Mouse (Mus musculus) heart, embryonic 10.5 days (tissue): ENCODE measurements at regions not wholly inside any gene's neighbourhood (a gene's known extent, or its start where the extent isn't known, plus 50 kb on each side); places are given as distances from the start of the nearest gene placed in this dataset.

Source experiments
- DNase-seq: peaks from one replicate; pipeline ENCODE4 v3.0.0-alpha.2; 2017; ENCODE audit warnings: low spot score
- H3K27ac ChIP-seq: fragments of 300-500 bp; sonication (generic); 2 replicates; pipeline ENCODE4 v1.5.1; 2016; ENCODE audit warnings: mild to moderate bottlenecking
- H3K27me3 ChIP-seq: fragments of 300-500 bp; sonication (generic); 2 replicates; pipeline ENCODE4 v1.6.1; 2016; ENCODE audit warnings: mild to moderate bottlenecking; ENCODE audit not compliant: poor library complexity, insufficient read depth, severe bottlenecking
- H3K36me3 ChIP-seq: fragments of 300-500 bp; sonication (generic); 2 replicates; pipeline ENCODE4 v1.6.1; 2016; ENCODE audit warnings: mild to moderate bottlenecking, moderate library complexity
- H3K4me1 ChIP-seq: fragments of 300-500 bp; sonication (generic); 2 replicates; pipeline ENCODE4 v1.6.1; 2016; ENCODE audit warnings: mild to moderate bottlenecking
- H3K4me3 ChIP-seq: fragments of 300-500 bp; sonication (generic); 2 replicates; pipeline ENCODE4 v1.5.1; 2016; ENCODE audit warnings: mild to moderate bottlenecking, moderate library complexity
- H3K9me3 ChIP-seq: fragments of 300-500 bp; sonication (generic); 2 replicates; pipeline ENCODE4 v1.6.1; 2016; ENCODE audit warnings: mild to moderate bottlenecking, moderate library complexity
- WGBS: fragments of 180-500 bp; shearing (Covaris S2); methylation state at CpG from one replicate; pipeline ENCODE4 v1.1.7; 2016; 5-methylcytosine and 5-hydroxymethylcytosine counted together

DNA sequence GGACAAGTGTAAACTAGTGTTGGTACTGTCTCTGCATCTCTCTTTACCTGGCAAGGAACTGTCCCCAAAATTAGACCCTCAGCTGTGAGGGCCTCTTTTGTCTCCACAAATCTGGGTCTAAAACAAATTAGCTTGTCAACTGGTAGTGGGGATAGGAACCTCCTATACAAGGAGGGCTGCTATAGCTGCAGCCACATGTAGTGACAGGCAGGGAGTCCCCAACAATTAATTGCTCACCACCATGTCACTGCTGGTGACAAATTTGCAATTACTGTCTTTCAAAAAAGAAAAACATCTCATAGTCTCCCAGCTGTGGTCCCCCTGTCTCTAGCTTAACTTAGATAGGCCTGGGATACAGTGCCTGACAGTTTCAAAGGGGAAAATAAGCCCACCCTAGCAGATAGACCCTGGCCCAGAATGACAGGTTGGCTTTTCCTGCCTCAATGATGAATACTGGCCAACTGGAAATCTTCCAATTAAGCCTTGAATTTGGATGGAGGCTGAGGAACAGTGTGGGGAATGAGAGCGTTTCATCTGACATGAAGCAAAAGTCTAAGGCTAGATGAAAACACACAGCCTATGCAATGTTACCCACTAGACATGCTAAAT, 110.6 kb upstream of the B3gat1 start:
- H3K27ac ChIP-seq: no peak overlapping the region
- no peaks in the 10 kb centered on the region for H3K9me3 ChIP-seq
- no peaks in the 10 kb centered on the region for H3K4me1 ChIP-seq
- WGBS: 83% methylated on average over 1 of the region's 1 CpGs
- peak; percentile 16 for DNase-seq
- H3K27me3 ChIP-seq: no peaks in the 10 kb centered on the region
- H3K36me3 ChIP-seq: no peaks in the 10 kb centered on the region
- no peak overlapping the region for H3K4me3 ChIP-seq

DNA sequence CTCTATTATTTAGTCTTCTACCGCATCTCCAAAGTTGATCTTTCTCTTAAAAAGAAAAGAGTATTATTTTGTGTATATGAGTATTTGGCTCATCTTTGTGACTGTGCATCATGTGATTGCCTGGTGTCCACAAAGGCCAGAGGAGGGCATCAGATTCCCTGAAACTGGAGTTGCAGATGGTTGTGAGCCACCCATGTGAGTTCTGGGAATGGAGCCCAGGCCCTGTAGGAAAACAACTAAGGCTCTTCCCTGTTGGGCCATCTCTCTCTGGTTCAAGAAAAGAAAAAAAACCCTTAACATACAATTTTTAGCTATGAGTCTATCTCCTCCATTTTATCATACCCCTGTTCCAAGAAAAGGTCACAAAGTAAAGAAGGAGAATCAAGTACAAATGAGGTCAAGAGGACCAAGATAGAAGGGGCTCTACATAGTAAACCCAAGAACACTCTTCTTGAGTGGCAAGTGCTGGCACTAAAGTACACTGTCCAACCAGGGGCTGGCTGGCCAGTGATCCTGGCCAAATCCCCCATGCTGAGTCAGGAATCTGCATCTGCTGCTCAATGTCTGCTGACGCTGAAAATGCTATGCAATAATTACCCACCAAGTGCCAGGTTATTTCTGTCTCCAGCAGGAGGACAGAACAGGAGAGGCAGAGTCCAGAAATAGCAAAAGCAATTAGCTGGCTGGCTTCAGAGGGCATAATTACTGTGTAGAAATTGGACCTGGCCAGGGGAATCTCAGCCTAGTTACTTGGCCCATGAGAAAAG, 108.2 kb upstream of the B3gat1 start:
- DNase-seq: peak; percentile 43
- Histone ChIP-seq H3K27ac (no peak overlapping the region), H3K4me3 (no peak overlapping the region), H3K27me3 (no peaks in the 10 kb centered on the region), H3K4me1 (no peaks in the 10 kb centered on the region), H3K36me3 (no peaks in the 10 kb centered on the region), H3K9me3 (no peaks in the 10 kb centered on the region)
- WGBS: 62% methylated on average over 2 of the region's 2 CpGs

DNA sequence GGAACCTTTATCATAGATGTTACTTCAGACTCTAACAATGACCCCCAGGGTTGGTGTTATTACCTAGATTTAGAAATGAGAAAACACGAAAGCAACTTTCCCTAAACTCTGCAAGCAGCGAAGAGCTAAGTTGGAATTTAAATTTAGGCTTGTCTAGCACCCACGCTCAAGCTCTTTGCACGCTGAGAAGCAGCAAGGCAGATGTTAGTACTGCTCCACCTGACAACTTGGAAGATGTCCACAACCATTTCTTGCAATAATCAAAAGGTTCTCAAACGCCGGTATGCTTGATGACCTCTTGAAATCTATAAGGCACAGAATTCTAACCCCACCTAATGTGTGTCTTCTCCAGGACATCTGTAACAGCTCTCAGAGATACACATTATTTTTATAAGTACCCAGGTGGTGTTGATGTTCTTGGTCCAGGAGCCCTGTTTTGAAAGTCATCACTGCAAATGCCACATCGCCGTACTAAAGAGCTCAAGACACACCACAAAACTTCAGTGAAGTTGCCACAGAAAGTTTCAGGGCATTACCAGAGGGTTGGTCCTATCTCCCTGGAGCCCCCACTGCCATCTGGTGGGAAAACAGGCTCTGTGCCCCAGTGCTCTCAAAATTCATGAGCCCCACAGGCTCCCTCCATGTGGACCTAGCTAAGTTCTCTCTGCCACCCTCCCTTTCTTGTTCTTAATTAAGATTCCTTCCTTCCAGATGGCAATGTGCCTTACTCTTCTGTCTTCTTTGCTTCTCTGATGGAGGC, 100.5 kb upstream of the B3gat1 start:
- no peaks in the 10 kb centered on the region for H3K27me3 ChIP-seq
- no peaks in the 10 kb centered on the region for H3K9me3 ChIP-seq
- no peak overlapping the region for H3K27ac ChIP-seq
- 85% methylated on average over 8 of the region's 8 CpGs for WGBS
- no peak for DNase-seq
- no peak overlapping the region for H3K4me3 ChIP-seq
- H3K4me1 ChIP-seq: no peaks in the 10 kb centered on the region
- no peaks in the 10 kb centered on the region for H3K36me3 ChIP-seq

DNA sequence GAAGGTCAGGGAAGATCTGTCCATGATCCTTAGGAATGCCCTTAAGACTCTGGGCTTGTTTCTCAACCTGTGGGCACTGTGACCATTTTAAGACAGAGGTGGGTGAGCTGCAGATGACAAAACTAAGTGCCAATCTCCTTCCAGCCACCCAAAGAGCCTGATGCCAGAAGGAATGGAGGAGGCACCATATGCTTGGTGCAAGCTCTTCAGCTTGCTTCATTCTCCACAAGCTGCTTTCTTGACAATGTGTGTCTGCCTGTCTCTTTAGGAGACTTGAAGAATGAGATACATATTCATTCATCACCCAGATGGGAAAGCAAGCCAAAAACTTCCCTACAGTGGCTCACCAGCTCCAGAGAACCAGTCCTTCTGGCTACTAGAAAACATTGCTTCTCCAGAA, 98.3 kb upstream of the B3gat1 start:
- H3K4me1 ChIP-seq: no peaks in the 10 kb centered on the region
- H3K36me3 ChIP-seq: no peaks in the 10 kb centered on the region
- no peak overlapping the region for H3K4me3 ChIP-seq
- no peak overlapping the region for H3K27ac ChIP-seq
- no peaks in the 10 kb centered on the region for H3K9me3 ChIP-seq
- DNase-seq: no peak
- no peaks in the 10 kb centered on the region for H3K27me3 ChIP-seq

DNA sequence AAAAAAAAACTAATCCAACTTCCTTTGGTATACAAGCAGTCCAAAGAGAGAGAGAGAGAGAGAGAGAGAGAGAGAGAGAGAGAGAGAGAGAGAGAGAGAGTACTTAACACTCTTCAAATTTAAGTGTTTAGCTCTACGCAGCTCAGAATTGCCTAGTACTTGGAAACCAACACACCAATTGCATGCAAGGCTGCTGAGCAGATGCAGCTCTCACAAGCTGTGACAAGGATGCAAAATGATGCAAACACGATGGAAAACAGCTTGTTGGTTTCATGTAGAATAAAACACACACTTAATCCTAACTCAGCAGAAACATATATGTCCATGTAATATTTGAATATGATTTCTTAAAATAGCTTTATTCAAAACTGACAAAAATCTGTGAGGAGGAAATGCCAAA, 94.9 kb upstream of the B3gat1 start:
- 80% methylated on average over 2 of the region's 2 CpGs for WGBS
- H3K4me1 ChIP-seq: no peaks in the 10 kb centered on the region
- no peak overlapping the region for H3K27ac ChIP-seq

DNA sequence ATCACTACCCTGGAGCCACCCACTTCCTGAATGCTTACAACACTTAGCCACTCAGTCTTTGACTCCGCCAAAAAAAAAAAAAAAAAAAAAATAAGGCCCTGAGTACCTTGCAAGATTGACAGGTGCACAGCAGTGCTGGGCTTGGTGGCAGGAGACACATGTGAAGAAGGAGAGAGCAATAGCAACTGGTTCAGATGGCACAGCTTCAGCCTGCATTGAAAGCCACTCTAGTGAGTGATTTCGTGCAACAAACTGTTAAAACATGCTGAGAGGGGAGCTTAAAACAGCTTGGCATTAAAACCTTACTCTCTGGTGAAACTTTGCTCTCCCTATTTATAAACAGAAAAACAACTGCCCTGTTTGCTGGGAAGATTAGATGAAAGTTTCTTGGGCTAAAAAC, 91.2 kb upstream of the B3gat1 start:
- WGBS: 70% methylated on average over 2 of the region's 2 CpGs
- Histone ChIP-seq H3K4me3 (no peak overlapping the region), H3K27me3 (no peaks in the 10 kb centered on the region), H3K36me3 (no peaks in the 10 kb centered on the region), H3K4me1 (no peaks in the 10 kb centered on the region), H3K9me3 (no peaks in the 10 kb centered on the region), H3K27ac (no peak overlapping the region)
- no peak for DNase-seq

More for the DNA sequence above, 94.9 kb upstream of the B3gat1 start:
- Histone ChIP-seq H3K27me3 (no peaks in the 10 kb centered on the region), H3K9me3 (no peaks in the 10 kb centered on the region), H3K4me3 (no peak overlapping the region), H3K36me3 (no peaks in the 10 kb centered on the region)
- DNase-seq: no peak

DNA sequence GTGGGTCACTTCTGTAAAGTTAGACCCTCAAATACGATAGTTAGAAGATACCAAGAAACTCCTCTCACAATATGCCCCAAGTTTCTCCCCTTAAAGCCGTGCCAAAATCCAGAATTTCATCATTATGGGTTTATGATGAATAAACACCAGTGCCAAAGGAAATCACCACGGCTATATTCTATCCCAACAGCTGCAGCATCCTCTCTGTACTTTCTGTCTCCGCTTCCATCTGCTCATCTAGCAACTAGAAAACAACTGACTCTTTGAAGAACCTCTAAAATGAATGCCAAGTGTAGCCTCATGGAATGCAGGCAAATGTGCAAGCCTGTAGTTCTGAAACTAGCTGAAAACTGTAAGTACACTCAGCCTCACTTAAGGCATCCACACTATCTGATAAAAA, 90.7 kb upstream of the B3gat1 start:
- H3K27me3 ChIP-seq: no peaks in the 10 kb centered on the region
- no peaks in the 10 kb centered on the region for H3K9me3 ChIP-seq
- H3K4me3 ChIP-seq: no peak overlapping the region
- no peak for DNase-seq
- H3K27ac ChIP-seq: no peak overlapping the region
- H3K36me3 ChIP-seq: no peaks in the 10 kb centered on the region
- H3K4me1 ChIP-seq: no peaks in the 10 kb centered on the region
- 78% methylated on average over 4 of the region's 4 CpGs for WGBS

DNA sequence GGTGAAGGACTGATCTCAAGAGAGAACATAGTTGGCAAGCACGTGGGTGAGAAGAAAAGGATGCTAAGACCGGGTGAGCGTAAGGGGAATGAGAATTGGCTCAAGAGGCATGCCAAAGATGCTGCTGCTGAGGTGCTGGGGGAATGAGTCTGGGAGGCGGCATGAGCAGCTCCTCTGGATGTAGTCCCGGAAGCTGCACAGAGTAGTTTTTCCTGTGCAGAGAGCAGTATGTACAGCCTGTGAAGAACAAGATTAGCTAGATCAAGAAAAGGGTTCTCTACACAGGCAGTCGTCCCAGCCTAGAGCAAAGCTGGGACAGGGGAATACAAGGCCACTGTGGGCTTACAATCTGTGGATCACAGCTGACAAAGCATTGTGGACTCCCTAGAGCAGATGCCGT, 84.0 kb upstream of the B3gat1 start:
- no peak overlapping the region for H3K4me3 ChIP-seq
- no peak for DNase-seq
- 74% methylated on average over 7 of the region's 7 CpGs for WGBS
- no peaks in the 10 kb centered on the region for H3K36me3 ChIP-seq
- H3K9me3 ChIP-seq: no peaks in the 10 kb centered on the region
- H3K27ac ChIP-seq: no peak overlapping the region
- H3K27me3 ChIP-seq: no peaks in the 10 kb centered on the region
- H3K4me1 ChIP-seq: no peaks in the 10 kb centered on the region

DNA sequence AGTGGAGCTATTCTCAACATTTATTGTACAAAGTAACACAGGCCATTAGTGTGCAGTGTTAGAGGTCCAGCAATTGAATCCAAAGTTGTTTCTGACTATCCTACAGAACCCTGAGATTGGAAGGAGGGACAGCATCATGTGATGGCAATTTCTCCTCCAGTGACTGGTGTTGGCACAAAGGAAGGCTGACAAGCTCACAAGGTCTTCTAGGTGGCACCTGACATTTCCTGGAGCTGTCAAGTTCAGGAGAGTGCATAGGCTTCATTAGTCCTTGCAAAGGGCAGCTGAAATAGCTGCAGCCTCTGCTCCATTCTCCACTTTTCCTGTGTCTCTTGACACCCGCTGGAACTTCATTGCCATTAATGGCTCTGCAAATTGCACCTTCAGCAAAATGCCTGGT, 80.6 kb upstream of the B3gat1 start:
- Histone ChIP-seq H3K4me1 (no peaks in the 10 kb centered on the region), H3K27ac (no peak overlapping the region), H3K36me3 (no peaks in the 10 kb centered on the region), H3K9me3 (no peaks in the 10 kb centered on the region), H3K4me3 (no peak overlapping the region), H3K27me3 (no peaks in the 10 kb centered on the region)
- 78% methylated on average over 1 of the region's 1 CpGs for WGBS
- DNase-seq: no peak

DNA sequence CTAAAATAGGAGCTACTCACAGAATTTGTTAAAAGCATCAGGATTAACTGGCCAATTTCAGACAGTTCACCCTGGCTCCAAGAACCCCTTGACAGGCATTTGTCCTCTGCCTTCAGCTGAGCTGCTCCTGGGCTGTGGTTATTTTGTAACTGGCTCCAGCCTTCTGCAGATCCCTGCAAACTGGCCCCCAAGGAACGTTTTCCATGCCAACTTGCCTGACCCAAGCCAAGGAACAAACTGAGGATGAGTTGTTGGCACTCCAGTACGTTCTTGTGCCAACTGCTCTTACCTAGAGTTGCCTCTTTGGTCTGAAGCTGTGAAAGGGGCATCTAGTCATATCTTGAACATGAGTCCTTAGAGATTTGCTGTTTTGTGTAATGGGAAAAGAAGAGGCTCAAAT, 74.2 kb upstream of the B3gat1 start:
- H3K27me3 ChIP-seq: no peaks in the 10 kb centered on the region
- no peak overlapping the region for H3K4me3 ChIP-seq
- no peaks in the 10 kb centered on the region for H3K9me3 ChIP-seq
- H3K36me3 ChIP-seq: no peaks in the 10 kb centered on the region
- 48% methylated on average over 2 of the region's 2 CpGs for WGBS
- no peak for DNase-seq
- no peaks in the 10 kb centered on the region for H3K4me1 ChIP-seq
- no peak overlapping the region for H3K27ac ChIP-seq

DNA sequence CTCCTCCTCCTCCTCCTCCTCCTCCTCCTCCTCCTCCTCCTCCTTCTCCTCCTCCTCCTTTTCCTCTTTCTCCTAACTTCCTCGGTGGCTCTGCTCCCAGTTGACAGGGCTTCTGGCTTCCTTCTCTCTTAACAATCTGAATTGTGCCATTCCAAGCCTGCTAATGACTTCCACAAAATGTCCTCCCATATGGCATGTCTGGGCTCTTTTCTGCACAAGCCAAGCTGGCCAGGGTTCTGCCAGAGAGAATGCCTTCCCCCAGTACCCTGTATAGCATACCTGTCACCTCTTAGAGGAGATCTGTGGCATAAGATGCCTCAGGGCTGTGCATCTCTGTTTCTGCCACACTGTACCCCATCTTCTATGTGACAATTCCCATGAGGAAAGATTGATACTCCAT, 70.0 kb upstream of the B3gat1 start:
- WGBS: 100% methylated on average over 1 of the region's 1 CpGs
- no peak overlapping the region for H3K4me3 ChIP-seq
- no peaks in the 10 kb centered on the region for H3K36me3 ChIP-seq
- no peak for DNase-seq
- no peak overlapping the region for H3K27ac ChIP-seq
- no peaks in the 10 kb centered on the region for H3K9me3 ChIP-seq
- no peaks in the 10 kb centered on the region for H3K4me1 ChIP-seq
- no peaks in the 10 kb centered on the region for H3K27me3 ChIP-seq

DNA sequence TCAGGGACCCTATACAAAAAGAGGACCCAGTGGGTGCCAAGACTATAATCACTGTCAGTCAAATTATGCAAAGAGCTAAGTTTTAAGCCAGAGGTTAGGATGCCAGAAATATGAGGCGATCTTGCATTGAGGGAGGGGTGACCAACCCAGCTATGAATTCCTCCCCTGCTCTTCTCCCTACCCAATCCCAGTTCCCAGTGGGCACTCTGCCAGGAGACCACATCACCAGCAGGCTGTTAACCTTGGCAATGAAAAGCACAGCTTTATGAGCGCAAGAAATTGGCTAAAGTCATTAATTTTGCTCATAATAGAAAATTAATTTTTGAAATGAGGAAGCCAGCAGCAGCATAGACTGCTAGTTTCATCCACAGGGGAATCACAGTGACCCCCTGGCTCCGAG, 65.7 kb upstream of the B3gat1 start:
- Histone ChIP-seq H3K27me3 (no peaks in the 10 kb centered on the region), H3K4me3 (no peak overlapping the region), H3K36me3 (no peaks in the 10 kb centered on the region), H3K27ac (no peak overlapping the region), H3K9me3 (no peaks in the 10 kb centered on the region), H3K4me1 (no peaks in the 10 kb centered on the region)
- 75% methylated on average over 3 of the region's 3 CpGs for WGBS
- no peak for DNase-seq

DNA sequence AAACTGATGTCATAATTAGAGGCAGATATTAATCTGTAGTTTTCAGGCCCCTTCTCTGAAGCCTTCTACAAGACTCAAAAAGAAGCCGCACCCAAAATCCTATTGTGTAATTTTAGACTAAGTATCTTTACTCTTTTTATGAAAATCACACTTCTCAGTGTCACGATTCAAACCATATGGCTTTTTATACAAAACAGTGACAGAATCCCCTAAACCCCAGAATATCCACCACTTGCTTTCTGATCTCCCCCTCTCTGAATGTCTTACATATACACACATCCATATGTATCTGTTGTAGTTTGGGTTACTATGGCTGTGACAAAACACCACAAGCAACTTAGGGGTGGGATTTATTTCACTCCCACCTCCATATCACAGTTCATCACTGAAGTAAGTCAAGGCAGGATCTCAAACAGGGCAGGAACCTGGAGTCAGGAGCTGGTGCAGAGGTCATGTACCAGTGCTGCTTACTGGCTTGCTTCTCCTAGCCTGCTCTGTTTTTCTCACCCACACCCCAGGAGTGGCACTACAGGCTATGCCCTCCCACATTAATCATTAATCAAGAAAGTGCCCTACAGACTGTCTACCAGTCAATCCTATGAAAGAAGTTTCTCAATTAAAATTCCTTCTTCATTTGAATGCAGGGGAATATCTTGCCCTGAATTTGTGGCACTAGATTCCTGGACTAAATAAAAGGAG, 59.3 kb upstream of the B3gat1 start:
- H3K36me3 ChIP-seq: no peaks in the 10 kb centered on the region
- H3K9me3 ChIP-seq: no peaks in the 10 kb centered on the region
- no peaks in the 10 kb centered on the region for H3K27me3 ChIP-seq
- H3K4me3 ChIP-seq: no peak overlapping the region
- no peaks in the 10 kb centered on the region for H3K4me1 ChIP-seq
- no peak overlapping the region for H3K27ac ChIP-seq
- DNase-seq: no peak
- 88% methylated on average over 2 of the region's 2 CpGs for WGBS
